Mouse (Mus musculus): Measurements from ENCODE around the gene Ap1s3. TPM values are rescaled to one million over a fixed set of nuclear protein-coding genes. Genes with fewer than 3 reads are reported as not detected.

The Ap1s3 gene
- 0.69 TPM for polyA plus RNA-seq (2017; shearing (Covaris generic))

DNA sequence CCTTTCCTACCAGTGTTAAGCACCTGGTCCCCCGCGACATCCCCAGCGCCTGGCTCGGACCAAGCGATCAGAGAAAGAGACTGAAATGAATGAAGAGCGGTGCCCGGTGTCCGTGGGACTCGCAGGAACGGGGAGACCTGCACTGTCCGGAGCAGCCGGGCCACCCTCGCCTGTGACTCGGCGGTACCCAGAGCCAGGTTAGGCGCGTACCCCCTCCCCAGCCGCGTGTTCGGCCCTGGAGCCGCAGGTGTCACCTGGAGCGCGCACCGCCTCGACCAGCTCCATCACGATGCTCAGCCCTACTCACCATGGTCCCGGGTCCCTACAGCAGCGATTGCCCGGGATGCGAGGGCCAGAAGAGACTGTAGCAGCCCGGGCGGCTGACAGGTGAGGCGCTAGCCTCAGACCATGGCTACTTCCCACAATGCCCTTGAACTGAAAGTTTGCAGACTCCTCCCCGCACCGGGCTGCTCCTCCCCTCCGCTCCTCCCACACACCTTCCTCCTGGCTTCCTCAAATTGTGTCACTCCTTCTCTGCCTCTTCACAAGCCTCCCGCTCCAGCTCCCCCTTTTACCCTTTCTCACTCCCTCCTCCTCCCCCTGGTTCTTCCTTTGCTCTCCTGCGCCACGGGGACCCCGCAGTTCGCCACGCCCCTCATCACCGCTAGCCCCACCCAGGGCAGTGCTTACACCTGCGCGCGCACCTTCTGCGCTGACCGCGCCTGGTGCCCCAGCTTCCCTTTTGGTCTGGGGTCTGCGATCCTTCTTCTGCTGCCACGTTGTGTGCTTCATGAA lies at the start of gene Ap1s3:
Gene Ap1s3, minus strand, starts transcription at position 430 of the 795 bp plus-strand sequence.

Other genes starting within 250 kb of the Ap1s3 start
- gene Scg2, start 231.9 kb downstream of the Ap1s3 start, polyA plus RNA-seq (2017; shearing (Covaris generic)): not detected
- 17.9 TPM for gene Mrpl44, start 104.0 kb upstream of the Ap1s3 start, polyA plus RNA-seq (2017; shearing (Covaris generic))
- 50.2 TPM for gene Wdfy1, start 104.2 kb upstream of the Ap1s3 start, polyA plus RNA-seq (2017; shearing (Covaris generic))
- 7.4 TPM for gene Serpine2, start 189.2 kb upstream of the Ap1s3 start, polyA plus RNA-seq (2017; shearing (Covaris generic))